Comparison of ENCODE assay signal across 8 mouse cellular contexts in genomic region chr12:40036666-40037065, GRCm38 (mm10). TPM values are rescaled to one million over a fixed set of nuclear protein-coding genes. Genes with fewer than 3 reads are reported as not detected.
A peak's percentile ranks its signal among the peaks of the same experiment; 100 is the strongest.
DNase-seq lines count a peak whose midpoint lies in the region; ATAC-seq lines count a peak whose summit lies in the region.

No protein-coding gene starts in this region.

- 4% methylated on average over 11 of the region's 11 CpGs for WGBS in limb, embryonic 13.5 days
- WGBS in midbrain, embryonic 12.5 days: 3% methylated on average over 11 of the region's 11 CpGs

- H3K36me3 ChIP-seq in limb, embryonic 13.5 days: no peaks in the 10 kb centered on the region
- 0 out of 2 replicates have a peak, but pooled peaks cover 3% of the 10 kb centered on the region for H3K36me3 ChIP-seq in midbrain, embryonic 12.5 days

- no peaks in the 10 kb centered on the region for H3K9me3 ChIP-seq in limb, embryonic 13.5 days
- H3K9me3 ChIP-seq in midbrain, embryonic 12.5 days: no peaks in the 10 kb centered on the region

- peaks cover 11% of the 10 kb centered on the region for H3K4me1 ChIP-seq in limb, embryonic 13.5 days
- peaks cover 12% of the 10 kb centered on the region; the same call in 1 of the 2 replicates for H3K4me1 ChIP-seq in midbrain, embryonic 12.5 days

- peak overlapping the region; percentile 79 for H3K27ac ChIP-seq in limb, embryonic 13.5 days
- peak overlapping the region; percentile 84 for H3K27ac ChIP-seq in midbrain, embryonic 12.5 days (replicated peaks)

- DNase-seq in layer of hippocampus, postnatal 14 days (ENCODE audit: low spot score in 2 of 2): peak; percentile 8 to 16
- DNase-seq in layer of hippocampus, postnatal 36 days: no peak
- peak; percentile 53 for DNase-seq in embryo, embryonic 10.5 days (ENCODE audit: low spot score)
- DNase-seq in heart, postnatal 10 days: peak; percentile 32 to 36
- DNase-seq in thymus, postnatal 4 days: peak; percentile 25
- DNase-seq in cerebellum, postnatal 14 days: no peak

- H3K27me3 ChIP-seq in limb, embryonic 13.5 days: no peaks in the 10 kb centered on the region
- no peaks in the 10 kb centered on the region for H3K27me3 ChIP-seq in midbrain, embryonic 12.5 days

- peak overlapping the region; percentile 82 for H3K4me2 ChIP-seq in limb, embryonic 13.5 days (replicated peaks)
- H3K4me2 ChIP-seq in midbrain, embryonic 12.5 days (replicated peaks): peak overlapping the region; percentile 70

- intact Hi-C loops in heart, postnatal 10 days (cut with DNase I): loop anchor here (1.0 to 5.0 kb wide), 3 partner anchors 19 to 294 kb away; no protein-coding TSS in a partner anchor

- peak overlapping the region; percentile 80 for H3K4me3 ChIP-seq in limb, embryonic 13.5 days
- H3K4me3 ChIP-seq in midbrain, embryonic 12.5 days: peak overlapping the region; percentile 89

- H3K9ac ChIP-seq in limb, embryonic 13.5 days: peak overlapping the region; percentile 73
- H3K9ac ChIP-seq in midbrain, embryonic 12.5 days (replicated peaks): peak overlapping the region; percentile 77

- ATAC-seq in limb, embryonic 13.5 days (ENCODE audit: low FRiP score, low read depth): no peak
- no peak for ATAC-seq in midbrain, embryonic 12.5 days (ENCODE audit: low FRiP score, low read depth)

RNA-seq across cellular contexts. Expression of gene Arl4a, which starts 1.2 kb away (rescaled TPM):
- 10 to 100 TPM; 37.3 to 37.5 TPM for total RNA-seq in layer of hippocampus, postnatal 14 days (2021)
- total RNA-seq in layer of hippocampus, postnatal 36 days (2021): 10 to 100 TPM; 33.8 to 34.3 TPM
- total RNA-seq in heart, postnatal 10 days (2021): 10 to 100 TPM; 24.7 to 36.9 TPM
- polyA plus RNA-seq in limb, embryonic 13.5 days (2015; fragmentation: Nextera tagmentation; extraction: Ambion mirVana): 55.4 and 55.8 TPM in 2 replicates
- 89.2 and 98.3 TPM in 2 replicates for polyA plus RNA-seq in midbrain, embryonic 12.5 days (2016; fragmentation: Nextera tagmentation; extraction: Ambion mirVana)

Comparison
In these comparisons a context has a peak if more than half of its experiments do, and no peak if none do; other contexts are left out.
1. DNase-seq: peak in layer of hippocampus, postnatal 14 days (2 of 2), embryo, embryonic 10.5 days (single experiment), heart, postnatal 10 days (2 of 2) and thymus, postnatal 4 days (single experiment); none in layer of hippocampus, postnatal 36 days (0 of 2) and cerebellum, postnatal 14 days (0 of 2).